8 mouse cellular contexts compared by ENCODE assay signal in genomic region chr7:45783511-45784091, GRCm38 (mm10). TPM values are rescaled to one million over a fixed set of nuclear protein-coding genes. Genes with fewer than 3 reads are reported as not detected.
DNase-seq lines count a peak whose midpoint lies in the region; ATAC-seq and TF ChIP-seq lines count a peak whose summit lies in the region.
"Had no signal": no experiment of that assay in that cellular context is flagged by ENCODE, and none has a peak within 500 bp of the region (broad histone marks: within the 10 kb centered on the region; RNA-seq: fewer than 3 reads in every experiment).

TSS of gene Lmtk3 (plus strand) at chr7:45783738.

- ATAC-seq in G1E (ENCODE audit: extremely low read depth, insufficient number of reproducible peaks, low FRiP score, poor library complexity, severe bottlenecking) = no peak
- ATAC-seq in embryonic facial prominence, embryonic 12.5 days (ENCODE audit: insufficient number of reproducible peaks, insufficient read depth, low FRiP score, low TSS enrichment) = no peak
- ATAC-seq in hindbrain, embryonic 11.5 days (ENCODE audit: low FRiP score) = peak; percentile 31

- H3K9ac ChIP-seq in embryonic facial prominence, embryonic 12.5 days = peak within 1 kb of the TSS; percentile 61
- H3K9ac ChIP-seq in hindbrain, embryonic 11.5 days (ENCODE audit: low read depth, low read length) = peak within 1 kb of the TSS; percentile 60

- H3K27ac ChIP-seq in embryonic facial prominence, embryonic 12.5 days = no peak within 1 kb of the TSS; the same call in 1 of the 2 replicates
- peak within 1 kb of the TSS; percentile 89 for H3K27ac ChIP-seq in hindbrain, embryonic 11.5 days (ENCODE audit: low read depth, low read length)

- no peaks in the 10 kb centered on the region for H3K36me3 ChIP-seq in G1E (replicated peaks)
- H3K36me3 ChIP-seq in embryonic facial prominence, embryonic 12.5 days = peaks cover 15% of the 10 kb centered on the region
- no peaks in the 10 kb centered on the region for H3K36me3 ChIP-seq in hindbrain, embryonic 11.5 days (ENCODE audit: control insufficient read depth, insufficient read depth, low read length)

- no peak for TF ChIP-seq CTCF in G1E (IDR thresholded peaks at IDR 0.05; ENCODE audit: low read depth, low read length)

- no peaks in the 10 kb centered on the region for H3K9me3 ChIP-seq in G1E (replicated peaks)
- no peaks in the 10 kb centered on the region for H3K9me3 ChIP-seq in embryonic facial prominence, embryonic 12.5 days
- H3K9me3 ChIP-seq in hindbrain, embryonic 11.5 days (ENCODE audit: control insufficient read depth, low read length) = no peaks in the 10 kb centered on the region

- DNase-seq in G1E (ENCODE audit: low spot score) = no peak
- DNase-seq in adrenal gland, postnatal 25 days = peak; percentile 63
- DNase-seq in hindbrain, embryonic 11.5 days (ENCODE audit: low spot score) = peak; percentile 81
- DNase-seq in left cerebral cortex, adult 18-20 months (ENCODE audit: low spot score in 2 of 2) = peak; percentile 74 to 87
- DNase-seq in lung, postnatal 25 days (ENCODE audit: low spot score) = peak; percentile 71
- DNase-seq in right cerebral cortex, postnatal 10 days (ENCODE audit: low spot score in 2 of 2) = peak; percentile 88 to 92

- peaks cover 9% of the 10 kb centered on the region; the same call in 1 of the 2 replicates for H3K4me1 ChIP-seq in G1E (ENCODE audit: insufficient read depth, low read depth, low read length)
- H3K4me1 ChIP-seq in embryonic facial prominence, embryonic 12.5 days = peaks cover 24% of the 10 kb centered on the region
- H3K4me1 ChIP-seq in hindbrain, embryonic 11.5 days (replicated peaks; ENCODE audit: control insufficient read depth, insufficient read depth, low read length) = peaks cover 6% of the 10 kb centered on the region; the same call in 1 of the 2 replicates

- H3K4me3 ChIP-seq in G1E (ENCODE audit: low read depth, low read length) = peak within 1 kb of the TSS; percentile 14; the same call in 1 of the 2 replicates
- H3K4me3 ChIP-seq in embryonic facial prominence, embryonic 12.5 days = peak within 1 kb of the TSS; percentile 95
- H3K4me3 ChIP-seq in hindbrain, embryonic 11.5 days (ENCODE audit: low read depth, low read length) = peak within 1 kb of the TSS; percentile 77

- H3K27me3 ChIP-seq in G1E (ENCODE audit: insufficient read depth, low read length) = peaks cover 63% of the 10 kb centered on the region
- H3K27me3 ChIP-seq in embryonic facial prominence, embryonic 12.5 days = peaks cover 15% of the 10 kb centered on the region
- H3K27me3 ChIP-seq in hindbrain, embryonic 11.5 days (ENCODE audit: control insufficient read depth, insufficient read depth, low read length) = no peaks in the 10 kb centered on the region

- under 1% methylated on average over 38 of the region's 38 CpGs for WGBS in embryonic facial prominence, embryonic 12.5 days
- WGBS in hindbrain, embryonic 11.5 days = under 1% methylated on average over 38 of the region's 38 CpGs

- peak within 1 kb of the TSS; percentile 95 for H3K4me2 ChIP-seq in embryonic facial prominence, embryonic 12.5 days (replicated peaks)
- peak within 1 kb of the TSS; percentile 54 for H3K4me2 ChIP-seq in hindbrain, embryonic 11.5 days (replicated peaks; ENCODE audit: low read depth, low read length)

RNA-seq across cellular contexts. Expression of gene Lmtk3, which starts in this region (rescaled TPM):
- total RNA-seq in G1E (2014; fragmentation: Nextera tagmentation) (1.1 TPM in 1 of 2 replicates, not detected in the other), G1E (2017) (not detected in 2 replicates)
- polyA plus RNA-seq in G1E (2012) = 0.03 TPM in 2 replicates
- total RNA-seq in adrenal gland, postnatal 25 days (2021) = 10.0 and 14.8 TPM in 2 replicates
- 3.3 and 5.2 TPM in 2 replicates for polyA plus RNA-seq in embryonic facial prominence, embryonic 12.5 days (2016; fragmentation: Nextera tagmentation; extraction: Ambion mirVana)
- polyA plus RNA-seq in hindbrain, embryonic 11.5 days (2014; fragmentation: Nextera tagmentation; extraction: Ambion mirVana) = 6.3 and 9.1 TPM in 2 replicates
- total RNA-seq in left cerebral cortex, adult 18-20 months (2021) = 100 to 1,000 TPM; 229 to 237 TPM
- total RNA-seq: neutrophil, adult 5-6 weeks had no signal

Comparison
In these comparisons a context has a peak if more than half of its experiments do, and no peak if none do; other contexts are left out.
1. RNA of gene Lmtk3 (total RNA-seq): 229 to 237 TPM in left cerebral cortex, adult 18-20 months; 10.0 to 14.8 TPM in adrenal gland, postnatal 25 days and 1.1 TPM in G1E; every median in the first group is over 10 times any median in the second.
2. H3K4me3 ChIP-seq: peak in every context shown above with its lines; median percentile 95 in embryonic facial prominence, embryonic 12.5 days; 77 in hindbrain, embryonic 11.5 days; 14 in G1E.